ENCODE assay signal across 29 mouse cellular contexts in the genomic region with DNA sequence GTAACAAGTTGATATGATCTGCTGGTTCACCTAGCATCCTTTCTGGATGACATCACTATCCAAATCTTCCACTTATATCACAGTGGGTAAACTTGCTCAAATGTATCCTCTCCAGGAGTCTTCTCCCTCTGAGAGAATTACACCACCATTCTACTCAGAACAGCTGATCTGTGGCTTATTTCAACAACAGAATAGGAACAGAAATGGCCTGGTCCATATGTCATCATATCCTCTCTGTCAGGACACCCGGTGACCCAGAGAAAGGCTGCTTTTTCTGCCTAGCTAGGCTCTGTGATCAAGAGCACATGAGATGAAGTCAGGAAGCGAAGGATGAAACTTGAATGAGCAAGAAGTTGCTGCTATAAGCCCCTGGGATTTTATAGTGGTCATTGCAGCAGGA. TPM values are rescaled to one million over a fixed set of nuclear protein-coding genes. Genes with fewer than 3 reads are reported as not detected.
A peak's percentile ranks its signal among the peaks of the same experiment; 100 is the strongest.
DNase-seq lines count a peak whose midpoint lies in the region; ATAC-seq and TF ChIP-seq lines count a peak whose summit lies in the region.
"Had no signal": no experiment of that assay in that cellular context is flagged by ENCODE, and none has a peak within 500 bp of the region (broad histone marks: within the 10 kb centered on the region; RNA-seq: fewer than 3 reads in every experiment).

No protein-coding gene starts in this region.

- DNase-seq in liver, postnatal 0 days: no peak
- DNase-seq in liver, embryonic 11.5 days (ENCODE audit: low spot score): no peak
- no peak for DNase-seq in kidney, adult 2 months
- DNase-seq: adrenal gland, postnatal 10 days; forebrain, postnatal 0 days; gastrocnemius, adult 2 months; gastrocnemius, postnatal 14 days; heart, postnatal 4 days had no signal

- no peak overlapping the region for H3K4me3 ChIP-seq in liver, postnatal 0 days (ENCODE audit: low read depth, low read length)
- no peak overlapping the region for H3K4me3 ChIP-seq in liver, embryonic 11.5 days (ENCODE audit: low read depth, low read length)
- H3K4me3 ChIP-seq in hindbrain, embryonic 13.5 days: no peak overlapping the region
- H3K4me3 ChIP-seq in kidney, adult 2 months (ENCODE audit: insufficient read depth, low read depth, low read length): no peak overlapping the region
- H3K4me3 ChIP-seq in kidney, embryonic 16.5 days (ENCODE audit: low read length): no peak overlapping the region
- H3K4me3 ChIP-seq: forebrain, embryonic 10.5 days; forebrain, embryonic 13.5 days; heart, embryonic 13.5 days; hindbrain, embryonic 15.5 days had no signal

- peaks cover 5% of the 10 kb centered on the region for H3K4me1 ChIP-seq in liver, postnatal 0 days (ENCODE audit: insufficient read depth)
- H3K4me1 ChIP-seq in liver, embryonic 11.5 days (replicated peaks; ENCODE audit: control insufficient read depth, insufficient read depth, low read length): no peaks in the 10 kb centered on the region
- peaks cover 11% of the 10 kb centered on the region for H3K4me1 ChIP-seq in hindbrain, embryonic 13.5 days (replicated peaks)
- H3K4me1 ChIP-seq in kidney, adult 2 months (ENCODE audit: control insufficient read depth, insufficient read depth, low read length): no peaks in the 10 kb centered on the region
- 0 out of 2 replicates have a peak, but pooled peaks cover 12% of the 10 kb centered on the region for H3K4me1 ChIP-seq in kidney, embryonic 16.5 days (ENCODE audit: insufficient read depth, low read length)

- H3K4me2 ChIP-seq in liver, postnatal 0 days (ENCODE audit: low read depth, low read length): no peak overlapping the region
- no peak overlapping the region for H3K4me2 ChIP-seq in liver, embryonic 11.5 days
- H3K4me2 ChIP-seq in hindbrain, embryonic 13.5 days: no peak overlapping the region
- no peak overlapping the region for H3K4me2 ChIP-seq in kidney, embryonic 16.5 days (replicated peaks; ENCODE audit: low read depth, low read length)
- H3K4me2 ChIP-seq: forebrain, embryonic 13.5 days; heart, embryonic 13.5 days; hindbrain, embryonic 15.5 days had no signal

- H3K9ac ChIP-seq in liver, postnatal 0 days (replicated peaks): no peak overlapping the region
- no peak overlapping the region for H3K9ac ChIP-seq in liver, embryonic 11.5 days (ENCODE audit: low read depth, low read length)
- H3K9ac ChIP-seq in hindbrain, embryonic 13.5 days: no peak overlapping the region
- no peak overlapping the region for H3K9ac ChIP-seq in kidney, embryonic 16.5 days (replicated peaks; ENCODE audit: low read length)
- H3K9ac ChIP-seq: forebrain, embryonic 13.5 days; forebrain, postnatal 0 days; heart, embryonic 13.5 days; hindbrain, embryonic 15.5 days had no signal

- H3K9me3 ChIP-seq in liver, postnatal 0 days (ENCODE audit: low read length): no peaks in the 10 kb centered on the region
- H3K9me3 ChIP-seq in liver, embryonic 11.5 days (ENCODE audit: control insufficient read depth, low read length): no peaks in the 10 kb centered on the region
- H3K9me3 ChIP-seq in hindbrain, embryonic 13.5 days: no peaks in the 10 kb centered on the region
- no peaks in the 10 kb centered on the region for H3K9me3 ChIP-seq in kidney, embryonic 16.5 days (ENCODE audit: low read length)
- H3K9me3 ChIP-seq: forebrain, embryonic 10.5 days; forebrain, embryonic 13.5 days; G1E; heart, embryonic 13.5 days; hindbrain, embryonic 15.5 days had no signal

- H3K27ac ChIP-seq in liver, postnatal 0 days (ENCODE audit: low read depth): 0 out of 2 replicates have a peak overlapping the region, but pooled peaks have one; percentile 12
- no peak overlapping the region for H3K27ac ChIP-seq in liver, embryonic 11.5 days (ENCODE audit: low read depth, low read length)
- H3K27ac ChIP-seq in hindbrain, embryonic 13.5 days: no peak overlapping the region
- H3K27ac ChIP-seq in kidney, adult 2 months (ENCODE audit: insufficient read depth, low read depth, low read length): no peak overlapping the region
- H3K27ac ChIP-seq in kidney, embryonic 16.5 days (ENCODE audit: low read length): no peak overlapping the region
- H3K27ac ChIP-seq: forebrain, embryonic 10.5 days; forebrain, embryonic 13.5 days; heart, embryonic 13.5 days; hindbrain, embryonic 15.5 days had no signal

- ATAC-seq in liver, postnatal 0 days: peak; percentile 33; the same call in 1 of the 2 replicates
- ATAC-seq in liver, embryonic 11.5 days (replicated peaks; ENCODE audit: low FRiP score): no peak
- ATAC-seq in common myeloid progenitor, adult 5-6 weeks (replicated peaks; ENCODE audit: low read depth, poor library complexity, severe bottlenecking): peak; percentile 56
- peak; percentile 79 for ATAC-seq in megakaryocyte, adult 5-6 weeks (ENCODE audit: poor library complexity, severe bottlenecking)
- ATAC-seq in neutrophil, adult 5-6 weeks (ENCODE audit: extremely low read depth, insufficient number of reproducible peaks, low FRiP score, poor library complexity, severe bottlenecking): 0 out of 2 replicates have a peak, but pooled peaks have one; percentile 13
- no peak for ATAC-seq in hindbrain, embryonic 13.5 days (ENCODE audit: low FRiP score)
- no peak for ATAC-seq in kidney, embryonic 16.5 days (ENCODE audit: low FRiP score, low TSS enrichment)
- ATAC-seq: forebrain, embryonic 13.5 days; forebrain, postnatal 0 days; Patski had no signal

- no peak for TF ChIP-seq CTCF in liver, postnatal 0 days (IDR thresholded peaks at IDR 0.05; ENCODE audit: low read depth)
- no peak for TF ChIP-seq CTCF in kidney, adult 2 months (conservative IDR thresholded peaks at IDR 0.05; ENCODE audit: insufficient read depth, insufficient read length, low read depth, low read length)

- no peaks in the 10 kb centered on the region for H3K36me3 ChIP-seq in liver, postnatal 0 days (replicated peaks; ENCODE audit: insufficient read depth, low read length)
- H3K36me3 ChIP-seq in liver, embryonic 11.5 days (ENCODE audit: control insufficient read depth, insufficient read depth, low read length): no peaks in the 10 kb centered on the region
- H3K36me3 ChIP-seq in hindbrain, embryonic 13.5 days: no peaks in the 10 kb centered on the region
- H3K36me3 ChIP-seq in kidney, adult 2 months (ENCODE audit: control insufficient read depth, insufficient read depth, low read length): no peaks in the 10 kb centered on the region
- no peaks in the 10 kb centered on the region for H3K36me3 ChIP-seq in kidney, embryonic 16.5 days (ENCODE audit: insufficient read depth, low read length)
- H3K36me3 ChIP-seq: forebrain, embryonic 10.5 days; G1E; heart, embryonic 13.5 days; hindbrain, embryonic 15.5 days had no signal

- TF ChIP-seq EP300 in liver, postnatal 0 days (IDR thresholded peaks at IDR 0.05; ENCODE audit: low read depth): no peak

- no peaks in the 10 kb centered on the region for H3K27me3 ChIP-seq in liver, postnatal 0 days (ENCODE audit: insufficient read depth, low read length)
- H3K27me3 ChIP-seq in liver, embryonic 11.5 days (replicated peaks; ENCODE audit: control insufficient read depth, insufficient read depth, low read length): peaks cover 13% of the 10 kb centered on the region
- H3K27me3 ChIP-seq in hindbrain, embryonic 13.5 days: peaks cover 33% of the 10 kb centered on the region
- no peaks in the 10 kb centered on the region for H3K27me3 ChIP-seq in kidney, adult 2 months (replicated peaks; ENCODE audit: control insufficient read depth, insufficient read depth, low read length)
- peaks cover under 1% of the 10 kb centered on the region; the same call in 1 of the 2 replicates for H3K27me3 ChIP-seq in kidney, embryonic 16.5 days (ENCODE audit: insufficient read depth, low read length)
- H3K27me3 ChIP-seq: CH12.LX had no signal

- TF ChIP-seq POLR2A in kidney, adult 2 months (IDR thresholded peaks at IDR 0.05; ENCODE audit: low read depth, low read length): no peak

- WGBS in liver, postnatal 0 days (ENCODE audit: insufficient replicate concordance): 66% methylated on average over 2 of the region's 2 CpGs
- 78% methylated on average over 2 of the region's 2 CpGs for WGBS in liver, embryonic 11.5 days
- WGBS in hindbrain, embryonic 13.5 days: 80% methylated on average over 2 of the region's 2 CpGs
- WGBS in kidney, adult 2 months: 85% methylated on average over 2 of the region's 2 CpGs
- 83% methylated on average over 2 of the region's 2 CpGs for WGBS in kidney, embryonic 16.5 days

RNA-seq across cellular contexts. Expression of gene Gm5447, which starts 13.7 kb away (rescaled TPM):
- polyA plus RNA-seq in liver, postnatal 0 days (2015; fragmentation: Nextera tagmentation; extraction: Ambion mirVana): 0.06 TPM in 1 of 2 replicates, not detected in the other
- not detected in 2 replicates for polyA plus RNA-seq in liver, embryonic 11.5 days (2014; fragmentation: Nextera tagmentation; extraction: Ambion mirVana)
- total RNA-seq in common myeloid progenitor, adult 5-6 weeks (2017): not detected in 2 replicates
- 0.07 TPM in 1 of 2 replicates, not detected in the other for total RNA-seq in megakaryocyte, adult 5-6 weeks (2015)
- 0.59 TPM in 1 of 2 replicates, not detected in the other for total RNA-seq in megakaryocyte, adult 5-6 weeks (2017)
- not detected in 2 replicates for total RNA-seq in neutrophil, adult 5-6 weeks (2017)
- polyA plus RNA-seq in hindbrain, embryonic 13.5 days (2015; fragmentation: Nextera tagmentation; extraction: Ambion mirVana): 0.10 and 0.16 TPM in 2 replicates
- 0.04 and 0.08 TPM in 2 replicates for polyA plus RNA-seq in kidney, adult 2 months (2012; rRNA removed)
- polyA plus RNA-seq in kidney, embryonic 16.5 days (2015; fragmentation: Nextera tagmentation; extraction: Ambion mirVana): not detected in 2 replicates
- total RNA-seq: adrenal gland, adult 18-20 months; adrenal gland, postnatal 36 days; CH12.LX; forebrain, postnatal 0 days; gastrocnemius, adult 2 months; gastrocnemius, postnatal 14 days; gastrocnemius, postnatal 4 days; heart, adult 18-20 months; heart, postnatal 14 days; heart, postnatal 4 days had no signal
- polyA plus RNA-seq: G1E; heart, embryonic 13.5 days; hindbrain, embryonic 11.5 days had no signal

RNA-seq across cellular contexts. Expression of gene Exoc2, which starts 13.8 kb away (rescaled TPM):
- 6.7 and 8.1 TPM in 2 replicates for polyA plus RNA-seq in liver, postnatal 0 days (2015; fragmentation: Nextera tagmentation; extraction: Ambion mirVana)
- polyA plus RNA-seq in liver, embryonic 11.5 days (2014; fragmentation: Nextera tagmentation; extraction: Ambion mirVana): 28.4 and 32.9 TPM in 2 replicates
- 50.5 and 56.9 TPM in 2 replicates for total RNA-seq in common myeloid progenitor, adult 5-6 weeks (2017)
- 51.4 and 59.8 TPM in 2 replicates for total RNA-seq in megakaryocyte, adult 5-6 weeks (2015)
- total RNA-seq in megakaryocyte, adult 5-6 weeks (2017): 51.5 and 53.6 TPM in 2 replicates
- 56.1 and 57.1 TPM in 2 replicates for total RNA-seq in neutrophil, adult 5-6 weeks (2017)
- polyA plus RNA-seq in hindbrain, embryonic 13.5 days (2015; fragmentation: Nextera tagmentation; extraction: Ambion mirVana): 47.0 and 48.4 TPM in 2 replicates
- polyA plus RNA-seq in kidney, adult 2 months (2012; rRNA removed): 9.1 and 10.2 TPM in 2 replicates
- 28.1 and 31.3 TPM in 2 replicates for polyA plus RNA-seq in kidney, embryonic 16.5 days (2015; fragmentation: Nextera tagmentation; extraction: Ambion mirVana)

RNA-seq across cellular contexts. Expression of gene Hus1b, which starts 40.1 kb away (rescaled TPM):
- polyA plus RNA-seq in liver, postnatal 0 days (2015; fragmentation: Nextera tagmentation; extraction: Ambion mirVana): not detected in 2 replicates
- 0.21 TPM in 1 of 2 replicates, not detected in the other for polyA plus RNA-seq in liver, embryonic 11.5 days (2014; fragmentation: Nextera tagmentation; extraction: Ambion mirVana)
- 0.55 TPM in 1 of 2 replicates, not detected in the other for total RNA-seq in common myeloid progenitor, adult 5-6 weeks (2017)
- 0.65 and 0.98 TPM in 2 replicates for total RNA-seq in megakaryocyte, adult 5-6 weeks (2015)
- total RNA-seq in megakaryocyte, adult 5-6 weeks (2017): 0.98 and 1.3 TPM in 2 replicates
- 1.8 and 1.9 TPM in 2 replicates for total RNA-seq in neutrophil, adult 5-6 weeks (2017)
- polyA plus RNA-seq in hindbrain, embryonic 13.5 days (2015; fragmentation: Nextera tagmentation; extraction: Ambion mirVana): not detected in 2 replicates
- 0.12 TPM in 1 of 2 replicates, not detected in the other for polyA plus RNA-seq in kidney, adult 2 months (2012; rRNA removed)
- polyA plus RNA-seq in kidney, embryonic 16.5 days (2015; fragmentation: Nextera tagmentation; extraction: Ambion mirVana): not detected in 2 replicates
- polyA plus RNA-seq: embryonic facial prominence, embryonic 11.5 days; embryonic facial prominence, embryonic 14.5 days; forebrain, embryonic 10.5 days; forebrain, embryonic 13.5 days; G1E; heart, embryonic 13.5 days; heart, embryonic 16.5 days; hindbrain, embryonic 11.5 days; hindbrain, embryonic 15.5 days; Patski had no signal

Comparison
In these comparisons a context has a peak if more than half of its experiments do, and no peak if none do; other contexts are left out.
1. ATAC-seq: peak in liver, postnatal 0 days (single experiment), common myeloid progenitor, adult 5-6 weeks (single experiment), megakaryocyte, adult 5-6 weeks (single experiment) and neutrophil, adult 5-6 weeks (single experiment); none in liver, embryonic 11.5 days (single experiment), hindbrain, embryonic 13.5 days (single experiment) and kidney, embryonic 16.5 days (single experiment).